Mouse (Mus musculus) C3H10T1/2 (cell line): ENCODE data around the gene Ccdc96. TPM values are rescaled to one million over a fixed set of nuclear protein-coding genes. Genes with fewer than 3 reads are reported as not detected.

Source experiments
- polyA plus RNA-seq, 2 experiments: library from polyadenylated mRNA; unstranded; fragments of >200 nt; fragmentation: generic; extraction: Trizol; gene quantifications; one replicate each; pipeline ENCODE4 v1.2.1; 2012; ENCODE audit warnings: missing spikeins in 2 of 2

Gene Ccdc96
- under 1 TPM; 0.15 TPM for polyA plus RNA-seq

GRCm38 (mm10) chr5:36484171-36484990 is at the start of gene Ccdc96, which contains the start of gene Tada2b:
Gene Ccdc96 (plus strand): TSS chr5:36484588.
Gene Tada2b (minus strand): TSS chr5:36484285.

GRCm38 (mm10) chr5:36464709-36465661 is 19.4 kb upstream of the Ccdc96 start, which contains the start of gene Grpel1:
Gene Grpel1 (plus strand): TSS chr5:36464998.

Other genes with a start within 250 kb of the Ccdc96 start
- 1 to 10 TPM; 2.1 to 5.9 TPM for gene Sorcs2, start 86.4 kb upstream of the Ccdc96 start, polyA plus RNA-seq
- gene Grpel1, start 19.6 kb upstream of the Ccdc96 start, polyA plus RNA-seq: 10 to 100 TPM; 33.8 to 56.0 TPM
- gene Tada2b, start 303 bp upstream of the Ccdc96 start, polyA plus RNA-seq: 1 to 10 TPM; 1.2 to 6.8 TPM
- gene Tbc1d14, start 108.7 kb downstream of the Ccdc96 start, polyA plus RNA-seq: 10 to 100 TPM in 1 of 2 experiments, 1 to 10 TPM in 1; 3.3 to 24.1 TPM
- gene D5Ertd579e, start 211.4 kb downstream of the Ccdc96 start, polyA plus RNA-seq: 10 to 100 TPM in 1 of 2 experiments, 1 to 10 TPM in 1; 3.0 to 19.5 TPM